Mouse (Mus musculus) layer of hippocampus, adult 9-11 months (tissue): ENCODE measurements around the gene Fam181a.

ENCODE experiments used
- DNase-seq: peaks from one replicate; pipeline ENCODE4 v3.0.0; 2022

The Fam181a gene

GRCm38 (mm10) chr12:103310744-103311267 is at the start of gene Fam181a:
Fam181a (plus strand) TSS chr12:103310975.
- no peak for DNase-seq

GRCm38 (mm10) chr12:103262017-103262865 is 48.5 kb upstream of the Fam181a start:
- DNase-seq = no peak

GRCm38 (mm10) chr12:103266605-103267004 is 44.2 kb upstream of the Fam181a start:
- DNase-seq = no peak

GRCm38 (mm10) chr12:103272176-103272575 is 38.6 kb upstream of the Fam181a start:
- peak; percentile 17 for DNase-seq

GRCm38 (mm10) chr12:103273051-103273450 is 37.7 kb upstream of the Fam181a start:
- peak; percentile 9 for DNase-seq

GRCm38 (mm10) chr12:103273732-103274131 is 37.0 kb upstream of the Fam181a start:
- DNase-seq = no peak

- peak; percentile 63 for DNase-seq
Measured at GRCm38 (mm10) chr12:103276422-103276821, 34.4 kb upstream of the Fam181a start.

GRCm38 (mm10) chr12:103281491-103281890 is 29.3 kb upstream of the Fam181a start:
- DNase-seq = no peak

- DNase-seq = no peak
Measured at GRCm38 (mm10) chr12:103281912-103282311, 28.9 kb upstream of the Fam181a start.

- DNase-seq = no peak
Measured at GRCm38 (mm10) chr12:103282936-103283335, 27.8 kb upstream of the Fam181a start.

GRCm38 (mm10) chr12:103283411-103283810 is 27.4 kb upstream of the Fam181a start:
- DNase-seq = no peak

- no peak for DNase-seq
Measured at GRCm38 (mm10) chr12:103287276-103287675, 23.5 kb upstream of the Fam181a start.

- DNase-seq = no peak
Measured at GRCm38 (mm10) chr12:103292366-103292765, 18.4 kb upstream of the Fam181a start.

- no peak for DNase-seq
Measured at GRCm38 (mm10) chr12:103296292-103296691, 14.5 kb upstream of the Fam181a start.

- no peak for DNase-seq
Measured at GRCm38 (mm10) chr12:103300493-103300892, 10.3 kb upstream of the Fam181a start.

GRCm38 (mm10) chr12:103301645-103302044 is 9.1 kb upstream of the Fam181a start:
- no peak for DNase-seq

GRCm38 (mm10) chr12:103302960-103303359 is 7.8 kb upstream of the Fam181a start:
- DNase-seq = no peak

GRCm38 (mm10) chr12:103306224-103306623 is 4.6 kb upstream of the Fam181a start:
- DNase-seq = no peak

GRCm38 (mm10) chr12:103306720-103307119 is 4.1 kb upstream of the Fam181a start:
- no peak for DNase-seq

- no peak for DNase-seq
Measured at GRCm38 (mm10) chr12:103311921-103312320, 1.1 kb downstream of the Fam181a start.

GRCm38 (mm10) chr12:103313274-103313673 is 2.5 kb downstream of the Fam181a start:
- DNase-seq = no peak

- DNase-seq = no peak
Measured at GRCm38 (mm10) chr12:103313871-103314639, 3.3 kb downstream of the Fam181a start.

- DNase-seq = no peak
Measured at GRCm38 (mm10) chr12:103314640-103315361, 4.0 kb downstream of the Fam181a start.
